Mouse (Mus musculus) brain, embryonic 14.5 days (tissue): ENCODE measurements at regions not wholly inside any gene's neighbourhood (a gene's known extent, or its start where the extent isn't known, plus 50 kb on each side); places are given as distances from the start of the nearest gene placed in this dataset.

Source experiments
- CTCF ChIP-seq: fragments of 200-500 bp; IDR thresholded peaks from 2 replicates; pipeline ENCODE4 v1.5.1; 2012; ENCODE audit warnings: inconsistent platforms, mild to moderate bottlenecking, moderate library complexity, borderline replicate concordance; ENCODE audit not compliant: insufficient read depth, insufficient read length; ENCODE audit errors: extremely low read depth
- POLR2A ChIP-seq: fragments of 200-500 bp; IDR thresholded peaks from 2 replicates; pipeline ENCODE4 v1.6.1; 2012; ENCODE audit warnings: mild to moderate bottlenecking, inconsistent platforms, borderline replicate concordance; ENCODE audit not compliant: poor library complexity, insufficient read depth, insufficient read length, severe bottlenecking; ENCODE audit errors: extremely low read depth

DNA sequence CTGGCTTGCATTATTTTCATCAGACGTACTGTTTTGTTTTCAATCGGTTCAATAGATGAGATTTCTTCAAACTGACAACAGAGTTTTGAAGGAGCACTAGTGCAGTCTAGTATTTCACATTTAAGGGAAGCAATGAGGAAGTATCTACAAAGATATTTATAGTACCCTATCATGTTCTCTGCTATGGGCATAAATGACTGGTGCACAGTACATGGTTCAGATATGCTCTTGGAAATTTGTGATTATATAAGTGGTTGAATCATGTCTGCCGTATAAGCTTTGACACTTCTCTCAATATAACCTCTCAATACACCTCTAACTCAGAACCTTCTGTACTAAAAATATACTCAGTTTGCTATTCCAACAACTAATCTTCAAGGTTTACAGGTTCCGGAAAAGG is 1390.7 kb downstream of the Zpld1 start:
- TF ChIP-seq POLR2A (no peak), CTCF (no peak)
